Mouse (Mus musculus) cerebellum, postnatal 14 days (tissue): ENCODE results near the gene Stard7.
A peak's percentile ranks its signal among the peaks of the same experiment; 100 is the strongest.
"Not testable (repeated sequence)": the region's sequence is repeated elsewhere in the genome, so short reads cannot be mapped to it uniquely, and the experiment has no call there.

ENCODE experiments used
- DNase-seq, 2 experiments: peaks; one replicate each; pipeline ENCODE4 v3.0.0; 2021; ENCODE audit warnings: mixed read lengths in 2 of 2

Gene Stard7

GRCm38 (mm10) chr2:127269491-127270299 lies at the start of gene Stard7:
TSS of gene Stard7 (plus strand) at chr2:127270218.
- peak; percentile 96 for DNase-seq

- DNase-seq: no peak
These were observed 44.8 kb upstream of the Stard7 start for GRCm38 (mm10) chr2:127225261-127225660.

GRCm38 (mm10) chr2:127237897-127238610 lies 32.0 kb upstream of the Stard7 start:
- no peak for DNase-seq

- DNase-seq: no peak
These were observed 30.0 kb upstream of the Stard7 start for GRCm38 (mm10) chr2:127240065-127240464.

GRCm38 (mm10) chr2:127247592-127248333 lies 22.3 kb upstream of the Stard7 start, which contains the start of the genes Ciao1 and Tmem127:
TSS of gene Ciao1 (minus strand) at chr2:127247816.
TSS of gene Tmem127 (plus strand) at chr2:127247908.
- peak; percentile 98 for DNase-seq

GRCm38 (mm10) chr2:127248334-127249004 lies 21.5 kb upstream of the Stard7 start:
- DNase-seq: peak; percentile 72 to 75

GRCm38 (mm10) chr2:127250291-127251008 lies 19.6 kb upstream of the Stard7 start:
- DNase-seq: peak in 1 of 2 experiments; percentile 27

- DNase-seq: no peak
These were observed 18.6 kb upstream of the Stard7 start for GRCm38 (mm10) chr2:127251457-127251856.

- peak in 1 of 2 experiments; percentile 15 for DNase-seq
These were observed 18.0 kb upstream of the Stard7 start for GRCm38 (mm10) chr2:127251880-127252527.

- no peak for DNase-seq
These were observed 17.2 kb upstream of the Stard7 start for GRCm38 (mm10) chr2:127252787-127253186.

- no peak for DNase-seq
These were observed 15.3 kb upstream of the Stard7 start for GRCm38 (mm10) chr2:127254604-127255134.

- DNase-seq: no peak
These were observed 14.7 kb upstream of the Stard7 start for GRCm38 (mm10) chr2:127255294-127255693.

- no peak for DNase-seq
These were observed 10.7 kb upstream of the Stard7 start for GRCm38 (mm10) chr2:127259340-127259739.

GRCm38 (mm10) chr2:127262480-127262879 lies 7.5 kb upstream of the Stard7 start:
- DNase-seq: no peak

- no peak for DNase-seq
These were observed 2.2 kb upstream of the Stard7 start for GRCm38 (mm10) chr2:127267854-127268253.

- peak; percentile 88 to 92 for DNase-seq
These were observed 453 bp downstream of the Stard7 start for GRCm38 (mm10) chr2:127270300-127271041.

- DNase-seq: peak; percentile 53 to 68
These were observed 1.1 kb downstream of the Stard7 start for GRCm38 (mm10) chr2:127271042-127271515.

GRCm38 (mm10) chr2:127272049-127272448 lies 2.0 kb downstream of the Stard7 start:
- DNase-seq: not testable (repeated sequence)

- DNase-seq: no peak
These were observed 2.8 kb downstream of the Stard7 start for GRCm38 (mm10) chr2:127272806-127273205.

- no peak for DNase-seq
These were observed 4.6 kb downstream of the Stard7 start for GRCm38 (mm10) chr2:127274590-127274989.
